Mouse (Mus musculus): ENCODE data around the gene Muc16. TPM values are rescaled to one million over a fixed set of nuclear protein-coding genes. Genes with fewer than 3 reads are reported as not detected.

The Muc16 gene
- polyA plus RNA-seq (2012; ENCODE audit: insufficient read depth, insufficient read length, missing spikeins): not detected in 2 replicates

DNA sequence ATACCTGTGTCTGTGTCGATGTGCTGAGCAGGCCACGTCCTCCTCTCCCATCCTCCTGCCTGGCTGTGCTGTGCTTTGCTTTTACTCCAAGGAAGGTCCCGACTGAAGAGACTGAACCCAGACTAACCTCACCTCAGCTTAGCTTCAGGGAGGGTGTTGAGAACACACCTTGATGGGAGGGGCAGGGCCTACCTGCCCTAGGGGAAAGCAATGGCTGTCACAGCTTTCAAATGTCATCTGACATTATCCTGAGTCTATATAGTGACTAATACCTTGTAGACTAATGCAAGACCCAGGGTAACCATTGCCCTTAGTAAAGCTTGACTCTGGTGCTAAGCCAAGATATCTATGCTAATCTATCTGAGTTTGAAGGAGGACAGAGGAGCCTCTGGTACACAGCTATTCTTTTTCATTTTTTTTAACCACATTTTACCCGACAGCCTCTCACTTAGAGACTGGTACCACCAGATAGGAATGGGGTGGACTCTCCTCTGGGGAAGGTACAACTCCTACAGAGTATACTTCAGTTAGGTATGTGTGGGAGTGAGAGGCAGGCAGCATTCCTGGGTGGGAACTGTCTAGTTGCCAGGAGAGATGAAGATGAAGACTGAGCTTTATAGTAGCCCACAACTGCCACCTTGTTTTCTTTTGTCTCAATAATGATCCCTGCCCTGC is at the start of gene Muc16:
Gene Muc16, minus strand, starts transcription at position 51 of the 675 bp plus-strand sequence.
- H3K4me3 ChIP-seq (ENCODE audit: insufficient read depth, low read length): no peak within 1 kb of the TSS
- no peaks in the 10 kb centered on the region for H3K4me1 ChIP-seq (ENCODE audit: control insufficient read depth, insufficient read depth, low read length)
- TF ChIP-seq POLR2A (IDR thresholded peaks at IDR 0.05; ENCODE audit: borderline replicate concordance, low read depth, low read length) (no peak), CTCF (IDR thresholded peaks at IDR 0.05; ENCODE audit: low read depth, low read length) (no peak)
- no peak within 1 kb of the TSS for H3K27ac ChIP-seq (ENCODE audit: insufficient read depth, low read depth, low read length)

DNA sequence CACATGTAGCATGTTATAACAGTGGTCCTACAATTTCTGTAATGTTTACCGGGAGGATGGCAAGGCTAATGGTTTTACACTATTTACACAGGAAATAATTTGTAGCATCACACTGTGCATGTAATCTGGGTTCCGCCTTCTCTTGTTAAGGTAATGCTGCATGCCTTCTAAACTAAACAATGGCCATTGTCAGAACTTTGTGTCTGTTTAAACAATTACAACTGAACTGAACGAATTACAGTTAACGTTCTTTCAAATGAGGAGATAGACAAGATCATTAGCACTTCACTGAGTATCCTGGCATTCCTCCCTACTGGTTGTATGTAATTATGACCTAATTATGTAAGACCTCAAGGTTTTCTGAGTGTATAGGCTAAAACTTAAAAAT is 48.4 kb upstream of the Muc16 start:
- Histone ChIP-seq H3K27ac (ENCODE audit: insufficient read depth, low read depth, low read length) (no peak overlapping the region), H3K4me3 (ENCODE audit: insufficient read depth, low read length) (no peak overlapping the region)
- TF ChIP-seq POLR2A (IDR thresholded peaks at IDR 0.05; ENCODE audit: borderline replicate concordance, low read depth, low read length): no peak
- no peak for TF ChIP-seq CTCF (IDR thresholded peaks at IDR 0.05; ENCODE audit: low read depth, low read length)

DNA sequence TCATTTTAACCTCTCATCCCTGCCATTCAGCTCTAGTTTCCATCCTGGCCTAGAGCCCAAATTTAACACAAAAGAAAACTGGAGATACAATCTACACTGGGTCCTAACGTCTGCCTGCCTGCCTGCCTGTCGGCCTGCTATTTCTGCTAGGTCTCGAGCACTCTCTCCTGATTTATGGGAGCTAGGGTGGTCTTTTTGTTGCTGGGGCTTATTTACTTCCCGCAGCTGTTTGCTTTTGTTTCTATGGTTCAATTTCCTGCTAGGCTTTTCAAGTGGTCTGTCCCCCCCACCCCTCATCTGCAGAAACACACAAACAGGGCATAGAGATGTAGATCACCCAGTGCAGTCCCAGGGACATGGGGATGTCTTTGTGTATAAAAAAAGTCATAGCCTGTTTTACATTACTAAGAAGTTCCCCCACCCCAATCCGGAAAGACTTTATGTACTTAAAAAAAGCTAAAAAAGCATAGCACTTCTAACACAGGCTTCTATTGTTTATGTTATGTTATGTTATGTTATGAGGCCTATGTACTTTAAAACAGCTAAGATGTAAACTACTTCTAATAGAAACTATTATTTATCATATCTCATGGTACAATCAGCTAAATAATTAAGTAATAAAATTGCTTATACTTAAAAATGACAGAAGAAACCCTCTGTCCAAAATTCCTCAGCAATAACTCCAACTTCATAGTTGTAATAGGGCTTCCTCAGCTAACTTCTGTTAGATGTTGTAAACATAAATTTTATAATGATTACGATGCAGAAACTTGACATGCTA is 47.8 kb upstream of the Muc16 start:
- Histone ChIP-seq H3K27ac (ENCODE audit: insufficient read depth, low read depth, low read length) (no peak overlapping the region), H3K4me3 (ENCODE audit: insufficient read depth, low read length) (no peak overlapping the region), H3K4me1 (ENCODE audit: control insufficient read depth, insufficient read depth, low read length) (no peaks in the 10 kb centered on the region)
- TF ChIP-seq POLR2A (IDR thresholded peaks at IDR 0.05; ENCODE audit: borderline replicate concordance, low read depth, low read length) (no peak), CTCF (IDR thresholded peaks at IDR 0.05; ENCODE audit: low read depth, low read length) (no peak)

More for the DNA sequence above, 48.4 kb upstream of the Muc16 start:
- H3K4me1 ChIP-seq (ENCODE audit: control insufficient read depth, insufficient read depth, low read length): no peaks in the 10 kb centered on the region

DNA sequence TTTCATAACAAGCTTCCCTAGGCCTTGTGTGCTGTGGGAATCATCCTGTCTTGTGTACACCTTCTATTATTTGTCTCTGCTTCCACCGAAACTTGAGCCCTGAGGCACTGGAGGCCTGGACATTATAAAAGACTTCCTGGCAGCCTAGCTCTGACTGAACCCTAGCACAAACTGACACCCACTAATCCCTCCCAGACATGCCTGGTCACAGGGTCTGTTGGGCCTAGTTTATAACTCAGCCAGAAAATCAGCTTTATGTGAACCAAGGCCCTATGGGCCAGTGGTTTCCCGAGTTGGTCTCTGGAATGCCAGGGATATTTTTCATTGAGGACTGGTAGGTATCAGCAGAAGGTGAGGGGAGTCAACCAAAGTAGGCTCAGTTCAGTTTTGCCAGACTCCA is 46.7 kb upstream of the Muc16 start:
- no peak for TF ChIP-seq CTCF (IDR thresholded peaks at IDR 0.05; ENCODE audit: low read depth, low read length)
- TF ChIP-seq POLR2A (IDR thresholded peaks at IDR 0.05; ENCODE audit: borderline replicate concordance, low read depth, low read length): no peak
- Histone ChIP-seq H3K4me1 (ENCODE audit: control insufficient read depth, insufficient read depth, low read length) (no peaks in the 10 kb centered on the region), H3K4me3 (ENCODE audit: insufficient read depth, low read length) (no peak overlapping the region), H3K27ac (ENCODE audit: insufficient read depth, low read depth, low read length) (no peak overlapping the region)

DNA sequence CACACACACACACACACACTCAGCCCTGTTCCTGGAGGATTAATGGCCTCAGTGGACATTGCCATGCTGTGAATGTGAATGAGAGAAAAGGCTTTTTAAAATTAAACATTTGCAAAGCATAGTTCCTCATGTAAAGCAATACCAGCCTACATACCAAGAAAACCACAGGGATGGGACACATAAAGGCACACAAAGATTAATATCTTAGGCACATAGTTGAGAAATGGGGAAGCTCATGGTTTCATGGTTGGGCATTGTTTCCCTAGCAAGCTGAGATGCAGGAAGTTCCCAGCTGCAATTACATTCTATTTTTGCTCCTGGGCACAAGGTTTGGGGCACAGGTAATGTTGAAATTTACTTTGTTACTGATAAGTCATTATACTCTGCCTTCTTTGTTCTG is 31.3 kb upstream of the Muc16 start:
- Histone ChIP-seq H3K27ac (ENCODE audit: insufficient read depth, low read depth, low read length) (no peak overlapping the region), H3K4me3 (ENCODE audit: insufficient read depth, low read length) (no peak overlapping the region), H3K4me1 (ENCODE audit: control insufficient read depth, insufficient read depth, low read length) (no peaks in the 10 kb centered on the region)
- TF ChIP-seq POLR2A (IDR thresholded peaks at IDR 0.05; ENCODE audit: borderline replicate concordance, low read depth, low read length): no peak
- TF ChIP-seq CTCF (IDR thresholded peaks at IDR 0.05; ENCODE audit: low read depth, low read length): no peak

DNA sequence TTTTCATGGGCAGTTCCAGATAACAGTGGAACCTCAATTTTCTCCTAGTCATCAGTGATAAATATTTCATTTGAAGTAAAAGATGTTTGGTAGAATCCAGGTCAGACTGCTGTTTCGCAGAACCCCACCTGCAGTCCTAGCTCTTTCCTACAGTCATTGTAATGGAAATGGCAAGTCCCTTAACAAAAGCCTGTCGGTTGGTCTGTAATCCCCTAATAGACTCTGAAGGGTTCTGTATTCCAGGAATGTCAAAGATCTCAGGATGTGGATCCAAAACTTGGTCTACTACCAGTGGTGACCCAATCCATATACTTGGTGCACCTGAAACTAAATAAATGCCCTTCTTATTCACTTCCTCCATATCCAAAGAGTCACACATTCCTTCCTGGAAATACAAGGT is 76.0 kb downstream of the Muc16 start:
- no peak overlapping the region for H3K27ac ChIP-seq (ENCODE audit: insufficient read depth, low read depth, low read length)
- TF ChIP-seq CTCF (IDR thresholded peaks at IDR 0.05; ENCODE audit: low read depth, low read length) (no peak), POLR2A (IDR thresholded peaks at IDR 0.05; ENCODE audit: borderline replicate concordance, low read depth, low read length) (no peak)
- H3K4me3 ChIP-seq (ENCODE audit: insufficient read depth, low read length): no peak overlapping the region
- H3K4me1 ChIP-seq (ENCODE audit: control insufficient read depth, insufficient read depth, low read length): no peaks in the 10 kb centered on the region

DNA sequence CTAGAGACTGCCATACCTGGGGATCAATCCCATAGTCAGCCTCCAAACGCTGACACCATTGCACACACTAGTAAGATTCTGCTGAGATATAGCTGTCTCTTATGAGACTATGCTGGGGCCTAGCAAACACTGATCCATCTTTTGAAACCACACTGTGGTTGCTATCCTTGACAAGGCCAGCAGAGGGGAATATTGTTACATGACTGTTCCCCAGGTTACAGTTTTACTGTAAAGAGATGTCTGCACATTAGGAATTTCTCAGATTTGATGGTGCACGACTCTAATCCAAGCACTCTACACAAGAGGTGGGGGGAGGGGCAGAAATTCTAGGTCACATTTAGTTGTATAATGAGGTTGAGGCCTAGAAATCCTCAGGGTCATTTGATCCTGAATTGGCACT is 166.2 kb downstream of the Muc16 start:
- no peak overlapping the region for H3K4me3 ChIP-seq (ENCODE audit: insufficient read depth, low read length)
- H3K4me1 ChIP-seq (ENCODE audit: control insufficient read depth, insufficient read depth, low read length): no peaks in the 10 kb centered on the region
- no peak overlapping the region for H3K27ac ChIP-seq (ENCODE audit: insufficient read depth, low read depth, low read length)
- TF ChIP-seq CTCF (IDR thresholded peaks at IDR 0.05; ENCODE audit: low read depth, low read length) (no peak), POLR2A (IDR thresholded peaks at IDR 0.05; ENCODE audit: borderline replicate concordance, low read depth, low read length) (no peak)

DNA sequence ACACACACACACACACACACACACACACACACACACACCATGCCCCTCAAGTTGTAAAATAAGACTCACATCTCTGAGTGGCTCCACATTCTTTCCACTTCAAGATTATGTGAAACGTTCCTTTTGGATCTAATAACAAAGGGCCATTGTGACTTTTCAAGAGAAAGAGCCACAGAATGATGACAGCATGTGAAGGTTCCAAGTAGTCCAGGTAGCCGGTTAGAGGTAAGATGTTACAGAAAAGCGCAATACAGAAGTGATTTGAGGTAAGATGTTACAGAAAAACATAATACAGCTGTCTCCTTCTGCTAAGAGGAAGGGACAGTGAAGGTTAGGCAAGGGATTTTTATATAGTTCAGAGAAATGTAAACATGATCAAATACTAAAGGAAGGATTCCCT is 196.2 kb downstream of the Muc16 start, which contains the start of the genes Zfp558 and Mbd3l1:
Gene Zfp558, minus strand, starts transcription at position 101 of the 400 bp plus-strand sequence.
Gene Mbd3l1, plus strand, starts transcription at position 192 of the 400 bp plus-strand sequence.
- H3K27ac ChIP-seq (ENCODE audit: insufficient read depth, low read depth, low read length): no peak within 1 kb of the TSS
- H3K4me3 ChIP-seq (ENCODE audit: insufficient read depth, low read length): no peak within 1 kb of the TSS
- H3K4me1 ChIP-seq (ENCODE audit: control insufficient read depth, insufficient read depth, low read length): no peaks in the 10 kb centered on the region; the same call in 1 of the 2 replicates
- TF ChIP-seq POLR2A (IDR thresholded peaks at IDR 0.05; ENCODE audit: borderline replicate concordance, low read depth, low read length) (no peak), CTCF (IDR thresholded peaks at IDR 0.05; ENCODE audit: low read depth, low read length) (no peak)

DNA sequence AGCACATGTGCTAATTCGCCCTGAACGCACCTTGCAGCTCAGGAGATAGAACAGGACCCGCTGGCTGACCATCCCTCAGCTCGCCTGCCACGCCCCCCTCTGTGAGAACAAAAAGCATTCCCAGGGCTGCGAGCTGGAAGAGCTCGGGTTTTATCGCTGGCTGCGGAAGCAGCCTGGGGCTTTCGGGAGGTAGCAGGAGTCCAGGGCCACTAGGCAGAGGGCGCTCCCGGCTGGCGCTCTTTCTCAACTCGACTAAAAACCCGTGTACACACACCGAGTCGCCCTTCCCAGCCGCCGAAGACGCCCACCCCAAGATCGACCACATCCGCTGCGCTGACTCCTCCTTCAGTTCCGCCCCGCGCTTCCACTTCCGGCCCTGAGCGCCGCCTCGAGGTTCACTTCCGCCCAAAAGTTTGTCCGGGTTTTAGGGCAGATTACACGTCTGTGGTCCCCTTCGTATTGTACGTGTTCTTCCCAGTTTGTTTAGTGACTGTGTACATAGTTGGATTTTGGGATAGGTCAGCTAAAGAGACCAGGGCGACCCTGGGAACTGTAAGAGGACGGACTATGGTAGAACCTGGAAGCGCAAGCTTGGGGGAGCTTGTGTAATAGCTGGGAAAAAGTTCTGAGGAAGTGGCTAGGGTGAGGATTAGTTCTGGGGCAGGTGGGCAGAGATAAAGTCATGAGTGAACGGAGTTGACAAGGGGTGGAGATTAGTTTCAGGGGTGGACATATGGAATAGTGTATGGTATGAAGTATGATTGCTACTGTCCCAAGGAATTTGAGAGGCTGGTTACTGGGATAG is 200.8 kb downstream of the Muc16 start:
- Histone ChIP-seq H3K4me1 (ENCODE audit: control insufficient read depth, insufficient read depth, low read length) (peaks cover 4% of the 10 kb centered on the region), H3K27ac (ENCODE audit: insufficient read depth, low read depth, low read length) (peak overlapping the region; percentile 82), H3K4me3 (ENCODE audit: insufficient read depth, low read length) (peak overlapping the region; percentile 78)
- TF ChIP-seq CTCF (IDR thresholded peaks at IDR 0.05; ENCODE audit: low read depth, low read length) (no peak), POLR2A (IDR thresholded peaks at IDR 0.05; ENCODE audit: borderline replicate concordance, low read depth, low read length) (no peak)
